Mouse (Mus musculus): ENCODE data around the gene Ankrd50. TPM values are rescaled to one million over a fixed set of nuclear protein-coding genes. Genes with fewer than 3 reads are reported as not detected.

The Ankrd50 gene
- polyA plus RNA-seq, 1 experiment from 2014 or later, result 20.1 TPM

DNA sequence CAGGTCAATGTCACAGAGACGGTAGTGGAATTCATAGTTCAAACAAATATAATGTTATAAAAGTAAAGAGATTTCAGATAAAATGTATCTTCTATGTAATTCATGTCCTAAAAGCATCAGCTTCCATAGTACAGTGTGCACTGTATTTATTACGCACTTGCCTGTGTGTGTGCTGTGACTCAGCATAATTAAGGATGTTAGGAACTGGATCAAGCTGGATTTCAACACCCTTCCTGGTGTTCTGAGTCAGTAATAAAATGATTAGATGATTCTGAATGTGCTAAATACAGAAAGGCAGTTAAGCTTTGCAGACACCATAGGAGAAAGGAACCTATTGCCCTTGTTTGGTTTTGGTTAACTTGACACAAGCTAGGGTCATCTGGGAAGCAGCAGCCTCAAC, 21.5 kb downstream of the Ankrd50 start:
- ATAC-seq (replicated peaks; ENCODE audit: insufficient number of reproducible peaks, low FRiP score, low TSS enrichment, low read depth) (no peak), DNase-seq (ENCODE audit: low spot score) (no peak)
- no peak overlapping the region for H3K4me2 ChIP-seq (ENCODE audit: low read depth, low read length)
- H3K4me3 ChIP-seq (ENCODE audit: low read depth, low read length), result no peak overlapping the region
- no peaks in the 10 kb centered on the region for H3K27me3 ChIP-seq (ENCODE audit: control insufficient read depth, insufficient read depth, low read length)
- H3K27ac ChIP-seq (replicated peaks; ENCODE audit: low read depth, low read length), result no peak overlapping the region
- H3K9me3 ChIP-seq (replicated peaks; ENCODE audit: control insufficient read depth, low read length), result no peaks in the 10 kb centered on the region
- no peaks in the 10 kb centered on the region for H3K4me1 ChIP-seq (ENCODE audit: control insufficient read depth, insufficient read depth, low read length)
- no peak overlapping the region for H3K9ac ChIP-seq (replicated peaks; ENCODE audit: low read length)
- 92% methylated on average over 2 of the region's 2 CpGs for WGBS
- peaks cover 2% of the 10 kb centered on the region; the same call in 1 of the 2 replicates for H3K36me3 ChIP-seq (replicated peaks; ENCODE audit: control insufficient read depth, insufficient read depth, low read depth, low read length)

DNA sequence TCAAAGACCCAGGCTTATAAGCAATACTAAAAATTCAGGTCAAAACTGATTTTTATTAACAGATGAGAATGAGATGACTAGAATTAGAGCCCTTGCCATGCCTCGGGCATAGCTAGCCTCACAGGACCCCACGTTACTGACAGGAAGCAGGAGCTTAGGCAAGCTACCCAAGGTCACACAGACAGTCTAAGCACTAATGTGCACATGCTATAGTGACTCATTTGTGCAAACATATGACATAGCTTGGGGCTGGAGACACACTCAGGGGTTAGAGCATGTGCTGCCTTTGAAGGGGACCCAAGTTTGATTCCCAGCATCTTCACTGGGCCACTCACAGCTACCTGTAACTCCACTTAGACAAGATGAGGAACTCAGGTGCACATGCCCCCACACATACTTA, 22.9 kb downstream of the Ankrd50 start:
- H3K4me2 ChIP-seq (ENCODE audit: low read depth, low read length), result no peak overlapping the region
- no peak for DNase-seq (ENCODE audit: low spot score)
- H3K36me3 ChIP-seq (replicated peaks; ENCODE audit: control insufficient read depth, insufficient read depth, low read depth, low read length), result peaks cover 8% of the 10 kb centered on the region
- H3K27me3 ChIP-seq (ENCODE audit: control insufficient read depth, insufficient read depth, low read length), result no peaks in the 10 kb centered on the region
- 66% methylated on average over 2 of the region's 2 CpGs for WGBS
- H3K27ac ChIP-seq (replicated peaks; ENCODE audit: low read depth, low read length), result no peak overlapping the region
- no peak overlapping the region for H3K4me3 ChIP-seq (ENCODE audit: low read depth, low read length)
- no peaks in the 10 kb centered on the region for H3K4me1 ChIP-seq (ENCODE audit: control insufficient read depth, insufficient read depth, low read length)
- H3K9ac ChIP-seq (replicated peaks; ENCODE audit: low read length), result no peak overlapping the region
- ATAC-seq (replicated peaks; ENCODE audit: insufficient number of reproducible peaks, low FRiP score, low TSS enrichment, low read depth), result no peak
- no peaks in the 10 kb centered on the region for H3K9me3 ChIP-seq (replicated peaks; ENCODE audit: control insufficient read depth, low read length)

DNA sequence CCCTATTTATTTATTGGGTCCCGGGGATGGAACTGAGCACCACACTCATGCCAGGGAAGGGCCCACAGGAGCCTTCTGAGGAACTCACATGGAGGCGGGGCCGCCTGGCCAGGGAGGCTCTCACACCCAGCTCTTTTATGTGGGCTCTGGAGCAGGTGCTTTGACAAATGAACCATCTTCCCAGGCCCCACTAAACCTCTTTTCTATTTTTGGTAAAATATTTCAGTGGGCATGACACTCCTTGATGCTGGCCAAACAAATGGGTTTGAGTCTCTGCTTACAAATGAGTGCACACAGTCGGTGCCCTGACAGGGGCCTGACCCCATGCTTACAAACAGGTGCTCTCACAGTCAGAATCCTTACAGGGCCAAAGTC, 24.4 kb downstream of the Ankrd50 start:
- no peaks in the 10 kb centered on the region for H3K27me3 ChIP-seq (ENCODE audit: control insufficient read depth, insufficient read depth, low read length)
- H3K36me3 ChIP-seq (replicated peaks; ENCODE audit: control insufficient read depth, insufficient read depth, low read depth, low read length), result peaks cover 20% of the 10 kb centered on the region

DNA sequence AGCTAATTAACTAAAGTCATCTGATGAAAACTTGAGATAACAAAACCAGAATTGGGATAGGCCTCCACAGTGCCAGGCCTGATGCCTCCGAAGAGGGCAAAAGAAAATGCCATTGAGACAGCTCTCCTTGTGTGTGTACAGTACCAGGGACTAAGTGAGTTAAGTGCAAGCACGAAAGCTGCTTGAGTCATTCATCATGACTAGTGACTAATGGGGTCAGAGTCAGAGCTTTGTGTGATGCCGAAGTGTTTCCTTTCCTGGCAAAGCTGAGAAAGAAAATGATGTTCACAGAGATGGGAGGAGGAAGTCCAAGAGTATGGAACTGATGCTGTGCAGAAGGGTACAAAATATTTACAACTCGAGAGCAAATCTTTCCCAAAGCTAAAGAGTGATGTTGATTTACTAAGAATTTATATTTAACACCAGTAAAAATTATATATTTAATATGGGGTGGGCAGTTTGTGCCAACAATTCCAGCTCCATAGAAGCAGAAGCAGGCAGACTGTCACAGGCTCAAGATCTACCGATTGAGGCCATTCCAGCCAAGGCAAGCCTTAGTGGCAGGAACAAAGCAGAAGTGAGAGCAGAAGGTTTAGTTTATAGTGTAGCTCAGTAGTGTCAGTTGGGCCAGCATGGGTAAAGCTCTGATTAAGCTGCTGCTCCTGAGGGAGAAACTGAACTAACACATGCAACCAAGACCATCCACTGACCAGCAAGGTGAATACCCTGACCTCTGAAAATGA, 25.0 kb downstream of the Ankrd50 start:
- Histone ChIP-seq H3K27me3 (ENCODE audit: control insufficient read depth, insufficient read depth, low read length) (no peaks in the 10 kb centered on the region), H3K4me2 (ENCODE audit: low read depth, low read length) (no peak overlapping the region), H3K27ac (replicated peaks; ENCODE audit: low read depth, low read length) (no peak overlapping the region), H3K36me3 (replicated peaks; ENCODE audit: control insufficient read depth, insufficient read depth, low read depth, low read length) (peaks cover 23% of the 10 kb centered on the region), H3K9me3 (replicated peaks; ENCODE audit: control insufficient read depth, low read length) (no peaks in the 10 kb centered on the region), H3K9ac (replicated peaks; ENCODE audit: low read length) (no peak overlapping the region), H3K4me3 (ENCODE audit: low read depth, low read length) (no peak overlapping the region), H3K4me1 (ENCODE audit: control insufficient read depth, insufficient read depth, low read length) (no peaks in the 10 kb centered on the region)
- ATAC-seq (replicated peaks; ENCODE audit: insufficient number of reproducible peaks, low FRiP score, low TSS enrichment, low read depth), result no peak
- 83% methylated on average over 5 of the region's 5 CpGs for WGBS
- DNase-seq (ENCODE audit: low spot score), result no peak

More for the DNA sequence above, 24.4 kb downstream of the Ankrd50 start:
- Histone ChIP-seq H3K9ac (replicated peaks; ENCODE audit: low read length) (no peak overlapping the region), H3K9me3 (replicated peaks; ENCODE audit: control insufficient read depth, low read length) (no peaks in the 10 kb centered on the region), H3K4me3 (ENCODE audit: low read depth, low read length) (no peak overlapping the region), H3K4me1 (ENCODE audit: control insufficient read depth, insufficient read depth, low read length) (no peaks in the 10 kb centered on the region), H3K4me2 (ENCODE audit: low read depth, low read length) (no peak overlapping the region), H3K27ac (replicated peaks; ENCODE audit: low read depth, low read length) (no peak overlapping the region)
- WGBS, result 89% methylated on average over 4 of the region's 4 CpGs
- no peak for ATAC-seq (replicated peaks; ENCODE audit: insufficient number of reproducible peaks, low FRiP score, low TSS enrichment, low read depth)
- no peak for DNase-seq (ENCODE audit: low spot score)

DNA sequence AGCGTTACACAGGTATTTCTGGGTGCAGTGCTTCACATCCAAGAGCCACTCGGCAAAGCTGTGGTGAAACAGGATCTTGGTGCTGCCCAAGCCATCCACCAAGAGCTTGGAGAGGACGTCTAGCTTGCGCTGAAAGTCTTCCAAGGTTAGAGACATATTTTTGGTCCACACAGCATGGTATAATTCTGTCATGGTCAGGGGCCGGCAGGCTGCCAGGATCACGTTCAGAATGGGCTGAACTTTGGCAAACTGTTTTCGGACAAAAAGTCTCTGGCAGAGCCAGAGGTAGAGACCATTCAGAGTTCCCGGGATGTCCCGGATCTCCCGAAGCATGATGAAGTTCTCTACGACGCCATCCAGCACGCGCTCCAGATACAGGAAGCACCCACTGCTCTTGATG, 27.6 kb downstream of the Ankrd50 start:
- Histone ChIP-seq H3K9me3 (replicated peaks; ENCODE audit: control insufficient read depth, low read length) (no peaks in the 10 kb centered on the region), H3K4me2 (ENCODE audit: low read depth, low read length) (no peak overlapping the region), H3K36me3 (replicated peaks; ENCODE audit: control insufficient read depth, insufficient read depth, low read depth, low read length) (peaks cover 27% of the 10 kb centered on the region), H3K4me1 (ENCODE audit: control insufficient read depth, insufficient read depth, low read length) (no peaks in the 10 kb centered on the region), H3K9ac (replicated peaks; ENCODE audit: low read length) (no peak overlapping the region), H3K27me3 (ENCODE audit: control insufficient read depth, insufficient read depth, low read length) (no peaks in the 10 kb centered on the region), H3K27ac (replicated peaks; ENCODE audit: low read depth, low read length) (no peak overlapping the region), H3K4me3 (ENCODE audit: low read depth, low read length) (no peak overlapping the region)
- no peak for DNase-seq (ENCODE audit: low spot score)
- no peak for ATAC-seq (replicated peaks; ENCODE audit: insufficient number of reproducible peaks, low FRiP score, low TSS enrichment, low read depth)
- WGBS, result 96% methylated on average over 14 of the region's 14 CpGs

DNA sequence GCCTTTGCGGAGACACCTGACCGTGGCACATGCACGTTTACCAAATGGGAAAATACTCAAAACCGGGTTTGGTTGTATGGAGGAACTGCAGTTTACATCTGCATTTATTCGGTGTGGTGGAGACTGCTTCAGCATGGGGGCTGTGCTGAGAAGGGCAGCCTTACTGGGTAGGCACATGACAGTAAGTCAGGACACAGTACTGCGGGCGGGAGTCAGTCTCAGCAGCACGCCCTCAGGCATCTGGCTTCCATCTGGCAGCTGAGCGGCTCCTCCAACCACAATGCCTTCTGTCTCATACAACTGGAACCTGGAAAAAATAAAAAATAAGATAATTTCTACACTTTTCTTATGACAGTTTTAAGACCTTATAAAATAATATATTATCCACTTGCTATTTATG, 32.4 kb downstream of the Ankrd50 start:
- no peaks in the 10 kb centered on the region for H3K9me3 ChIP-seq (replicated peaks; ENCODE audit: control insufficient read depth, low read length)
- H3K27ac ChIP-seq (replicated peaks; ENCODE audit: low read depth, low read length), result no peak overlapping the region
- no peaks in the 10 kb centered on the region for H3K4me1 ChIP-seq (ENCODE audit: control insufficient read depth, insufficient read depth, low read length)
- ATAC-seq (replicated peaks; ENCODE audit: insufficient number of reproducible peaks, low FRiP score, low TSS enrichment, low read depth) (no peak), DNase-seq (ENCODE audit: low spot score) (peak; percentile 38)
- no peak overlapping the region for H3K4me3 ChIP-seq (ENCODE audit: low read depth, low read length)
- H3K36me3 ChIP-seq (replicated peaks; ENCODE audit: control insufficient read depth, insufficient read depth, low read depth, low read length), result peaks cover 40% of the 10 kb centered on the region
- no peak overlapping the region for H3K9ac ChIP-seq (replicated peaks; ENCODE audit: low read length)
- H3K4me2 ChIP-seq (ENCODE audit: low read depth, low read length), result no peak overlapping the region
- no peaks in the 10 kb centered on the region for H3K27me3 ChIP-seq (ENCODE audit: control insufficient read depth, insufficient read depth, low read length)
- 67% methylated on average over 9 of the region's 9 CpGs for WGBS

DNA sequence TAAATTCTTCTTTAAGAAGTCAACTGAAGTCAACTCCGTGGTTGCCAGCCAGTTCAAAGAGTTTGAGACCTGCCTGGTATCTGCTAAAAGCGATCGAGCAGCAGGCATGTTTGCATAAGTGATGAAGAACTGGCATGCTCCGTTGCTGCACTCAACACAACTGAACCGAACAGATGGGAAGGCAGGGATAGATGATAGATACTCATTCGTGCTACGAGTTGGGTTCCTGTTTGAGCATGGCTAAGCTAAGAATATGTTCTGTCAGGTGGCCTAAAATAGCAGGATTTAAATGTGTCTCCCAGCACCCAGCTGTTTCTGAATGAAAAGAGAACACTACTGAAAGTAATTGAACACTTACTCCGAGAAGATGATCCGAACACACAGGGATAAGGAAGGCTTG, 38.1 kb downstream of the Ankrd50 start:
- Histone ChIP-seq H3K4me1 (ENCODE audit: control insufficient read depth, insufficient read depth, low read length) (no peaks in the 10 kb centered on the region), H3K4me3 (ENCODE audit: low read depth, low read length) (no peak overlapping the region), H3K9me3 (replicated peaks; ENCODE audit: control insufficient read depth, low read length) (no peaks in the 10 kb centered on the region), H3K4me2 (ENCODE audit: low read depth, low read length) (no peak overlapping the region), H3K27me3 (ENCODE audit: control insufficient read depth, insufficient read depth, low read length) (no peaks in the 10 kb centered on the region), H3K27ac (replicated peaks; ENCODE audit: low read depth, low read length) (no peak overlapping the region), H3K36me3 (replicated peaks; ENCODE audit: control insufficient read depth, insufficient read depth, low read depth, low read length) (peaks cover 9% of the 10 kb centered on the region), H3K9ac (replicated peaks; ENCODE audit: low read length) (no peak overlapping the region)
- DNase-seq (ENCODE audit: low spot score) (no peak), ATAC-seq (replicated peaks; ENCODE audit: insufficient number of reproducible peaks, low FRiP score, low TSS enrichment, low read depth) (no peak)
- 91% methylated on average over 9 of the region's 9 CpGs for WGBS

DNA sequence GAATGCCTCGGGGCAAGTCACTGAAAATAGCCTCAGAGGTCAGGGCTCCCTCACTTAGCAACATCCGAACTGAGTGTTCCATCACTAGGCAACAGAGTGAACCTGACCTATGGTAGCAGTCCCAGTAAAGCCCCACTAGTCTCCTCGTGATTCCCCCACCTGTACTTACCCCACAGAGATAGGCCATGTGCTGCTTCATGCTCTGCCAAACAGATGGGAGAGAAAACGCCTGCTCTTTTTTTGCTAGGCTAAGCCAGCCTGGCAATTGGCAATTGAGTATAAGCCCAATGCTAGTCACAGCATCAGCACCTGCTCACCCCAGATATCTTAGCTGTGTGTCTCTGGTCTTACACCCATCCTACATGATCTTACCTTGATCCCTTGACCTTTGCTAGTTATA, 40.8 kb downstream of the Ankrd50 start:
- Histone ChIP-seq H3K9ac (replicated peaks; ENCODE audit: low read length) (no peak overlapping the region), H3K27me3 (ENCODE audit: control insufficient read depth, insufficient read depth, low read length) (no peaks in the 10 kb centered on the region), H3K4me2 (ENCODE audit: low read depth, low read length) (no peak overlapping the region), H3K36me3 (replicated peaks; ENCODE audit: control insufficient read depth, insufficient read depth, low read depth, low read length) (no peaks in the 10 kb centered on the region), H3K9me3 (replicated peaks; ENCODE audit: control insufficient read depth, low read length) (no peaks in the 10 kb centered on the region), H3K4me1 (ENCODE audit: control insufficient read depth, insufficient read depth, low read length) (no peaks in the 10 kb centered on the region), H3K4me3 (ENCODE audit: low read depth, low read length) (no peak overlapping the region), H3K27ac (replicated peaks; ENCODE audit: low read depth, low read length) (no peak overlapping the region)
- DNase-seq (ENCODE audit: low spot score) (no peak), ATAC-seq (replicated peaks; ENCODE audit: insufficient number of reproducible peaks, low FRiP score, low TSS enrichment, low read depth) (no peak)
- WGBS, result 44% methylated on average over 4 of the region's 4 CpGs
